Mouse (Mus musculus): ENCODE results near the gene Mrln. TPM values are rescaled to one million over a fixed set of nuclear protein-coding genes. Genes with fewer than 3 reads are reported as not detected.

Gene Mrln
- 0.94 TPM in 1 of 2 replicates, not detected in the other for polyA plus RNA-seq (2014; fragmentation: Nextera tagmentation; extraction: Ambion mirVana)

- no peaks in the 10 kb centered on the region for H3K27me3 ChIP-seq (ENCODE audit: control insufficient read depth, insufficient read depth, low read length)
- no peaks in the 10 kb centered on the region for H3K4me1 ChIP-seq (replicated peaks; ENCODE audit: control insufficient read depth, insufficient read depth, low read length)
- no peak for DNase-seq (ENCODE audit: low spot score)
- no peaks in the 10 kb centered on the region for H3K9me3 ChIP-seq (ENCODE audit: control insufficient read depth, low read length)
- H3K27ac ChIP-seq (ENCODE audit: low read depth, low read length), result no peak within 1 kb of the TSS
- no peak within 1 kb of the TSS for H3K4me2 ChIP-seq (ENCODE audit: low read depth, low read length, severe bottlenecking)
- H3K4me3 ChIP-seq (ENCODE audit: low read depth, low read length), result no peak within 1 kb of the TSS
- no peak within 1 kb of the TSS for H3K9ac ChIP-seq (ENCODE audit: low read length)
- no peaks in the 10 kb centered on the region for H3K36me3 ChIP-seq (ENCODE audit: control insufficient read depth, insufficient read depth, low read length)
- 73% methylated on average over 17 of the region's 17 CpGs for WGBS
- no peak for ATAC-seq (replicated peaks; ENCODE audit: low FRiP score)
These were observed at the start of gene Mrln for GRCm38 (mm10) chr10:70204505-70205399. TSS of gene Mrln (plus strand) at chr10:70204664.

- H3K27ac ChIP-seq (ENCODE audit: low read depth, low read length), result no peak overlapping the region
- DNase-seq (ENCODE audit: low spot score), result no peak
- H3K36me3 ChIP-seq (ENCODE audit: control insufficient read depth, insufficient read depth, low read length), result peaks cover 9% of the 10 kb centered on the region
- no peak for ATAC-seq (replicated peaks; ENCODE audit: low FRiP score)
- no peaks in the 10 kb centered on the region for H3K9me3 ChIP-seq (ENCODE audit: control insufficient read depth, low read length)
- 59% methylated on average over 3 of the region's 3 CpGs for WGBS
- no peaks in the 10 kb centered on the region for H3K4me1 ChIP-seq (replicated peaks; ENCODE audit: control insufficient read depth, insufficient read depth, low read length)
- H3K27me3 ChIP-seq (ENCODE audit: control insufficient read depth, insufficient read depth, low read length), result no peaks in the 10 kb centered on the region
- no peak overlapping the region for H3K4me2 ChIP-seq (ENCODE audit: low read depth, low read length, severe bottlenecking)
- H3K4me3 ChIP-seq (ENCODE audit: low read depth, low read length), result no peak overlapping the region
- H3K9ac ChIP-seq (ENCODE audit: low read length), result no peak overlapping the region
These were observed 47.9 kb upstream of the Mrln start for GRCm38 (mm10) chr10:70156431-70157165.

GRCm38 (mm10) chr10:70159651-70160320, 44.7 kb upstream of the Mrln start:
- H3K9me3 ChIP-seq (ENCODE audit: control insufficient read depth, low read length), result no peaks in the 10 kb centered on the region
- ATAC-seq (replicated peaks; ENCODE audit: low FRiP score) (no peak), DNase-seq (ENCODE audit: low spot score) (no peak)
- H3K27me3 ChIP-seq (ENCODE audit: control insufficient read depth, insufficient read depth, low read length), result no peaks in the 10 kb centered on the region
- no peak overlapping the region for H3K9ac ChIP-seq (ENCODE audit: low read length)
- no peak overlapping the region for H3K4me3 ChIP-seq (ENCODE audit: low read depth, low read length)
- no peak overlapping the region for H3K4me2 ChIP-seq (ENCODE audit: low read depth, low read length, severe bottlenecking)
- no peaks in the 10 kb centered on the region for H3K4me1 ChIP-seq (replicated peaks; ENCODE audit: control insufficient read depth, insufficient read depth, low read length)
- peaks cover 9% of the 10 kb centered on the region for H3K36me3 ChIP-seq (ENCODE audit: control insufficient read depth, insufficient read depth, low read length)
- H3K27ac ChIP-seq (ENCODE audit: low read depth, low read length), result no peak overlapping the region
- WGBS, result 82% methylated on average over 12 of the region's 12 CpGs

- no peak overlapping the region for H3K27ac ChIP-seq (ENCODE audit: low read depth, low read length)
- H3K9me3 ChIP-seq (ENCODE audit: control insufficient read depth, low read length), result no peaks in the 10 kb centered on the region
- ATAC-seq (replicated peaks; ENCODE audit: low FRiP score) (no peak), DNase-seq (ENCODE audit: low spot score) (no peak)
- WGBS, result 96% methylated on average over 12 of the region's 12 CpGs
- H3K4me3 ChIP-seq (ENCODE audit: low read depth, low read length), result no peak overlapping the region
- H3K4me1 ChIP-seq (replicated peaks; ENCODE audit: control insufficient read depth, insufficient read depth, low read length), result no peaks in the 10 kb centered on the region
- no peak overlapping the region for H3K9ac ChIP-seq (ENCODE audit: low read length)
- no peaks in the 10 kb centered on the region for H3K27me3 ChIP-seq (ENCODE audit: control insufficient read depth, insufficient read depth, low read length)
- H3K36me3 ChIP-seq (ENCODE audit: control insufficient read depth, insufficient read depth, low read length), result peaks cover 9% of the 10 kb centered on the region; the same call in 1 of the 2 replicates
- H3K4me2 ChIP-seq (ENCODE audit: low read depth, low read length, severe bottlenecking), result no peak overlapping the region
These were observed 43.7 kb upstream of the Mrln start for GRCm38 (mm10) chr10:70160811-70161210.

- H3K4me2 ChIP-seq (ENCODE audit: low read depth, low read length, severe bottlenecking), result no peak overlapping the region
- no peak overlapping the region for H3K9ac ChIP-seq (ENCODE audit: low read length)
- H3K27me3 ChIP-seq (ENCODE audit: control insufficient read depth, insufficient read depth, low read length), result no peaks in the 10 kb centered on the region
- no peak overlapping the region for H3K27ac ChIP-seq (ENCODE audit: low read depth, low read length)
- DNase-seq (ENCODE audit: low spot score) (no peak), ATAC-seq (replicated peaks; ENCODE audit: low FRiP score) (no peak)
- no peaks in the 10 kb centered on the region for H3K9me3 ChIP-seq (ENCODE audit: control insufficient read depth, low read length)
- H3K4me3 ChIP-seq (ENCODE audit: low read depth, low read length), result no peak overlapping the region
- no peaks in the 10 kb centered on the region for H3K4me1 ChIP-seq (replicated peaks; ENCODE audit: control insufficient read depth, insufficient read depth, low read length)
- peaks cover 6% of the 10 kb centered on the region; the same call in 1 of the 2 replicates for H3K36me3 ChIP-seq (ENCODE audit: control insufficient read depth, insufficient read depth, low read length)
- 94% methylated on average over 14 of the region's 14 CpGs for WGBS
These were observed 43.0 kb upstream of the Mrln start for GRCm38 (mm10) chr10:70161504-70161903.

GRCm38 (mm10) chr10:70163681-70164080, 40.8 kb upstream of the Mrln start:
- Histone ChIP-seq H3K27ac (ENCODE audit: low read depth, low read length) (no peak overlapping the region), H3K27me3 (ENCODE audit: control insufficient read depth, insufficient read depth, low read length) (no peaks in the 10 kb centered on the region), H3K4me3 (ENCODE audit: low read depth, low read length) (no peak overlapping the region), H3K9ac (ENCODE audit: low read length) (no peak overlapping the region), H3K4me1 (replicated peaks; ENCODE audit: control insufficient read depth, insufficient read depth, low read length) (no peaks in the 10 kb centered on the region), H3K4me2 (ENCODE audit: low read depth, low read length, severe bottlenecking) (no peak overlapping the region), H3K9me3 (ENCODE audit: control insufficient read depth, low read length) (no peaks in the 10 kb centered on the region), H3K36me3 (ENCODE audit: control insufficient read depth, insufficient read depth, low read length) (no peaks in the 10 kb centered on the region)
- ATAC-seq (replicated peaks; ENCODE audit: low FRiP score) (no peak), DNase-seq (ENCODE audit: low spot score) (no peak)
- 65% methylated on average over 5 of the region's 5 CpGs for WGBS

GRCm38 (mm10) chr10:70165877-70166276, 38.6 kb upstream of the Mrln start:
- DNase-seq (ENCODE audit: low spot score) (no peak), ATAC-seq (replicated peaks; ENCODE audit: low FRiP score) (no peak)
- 83% methylated on average over 6 of the region's 6 CpGs for WGBS
- H3K27me3 ChIP-seq (ENCODE audit: control insufficient read depth, insufficient read depth, low read length), result no peaks in the 10 kb centered on the region
- H3K9me3 ChIP-seq (ENCODE audit: control insufficient read depth, low read length), result no peaks in the 10 kb centered on the region
- no peaks in the 10 kb centered on the region for H3K36me3 ChIP-seq (ENCODE audit: control insufficient read depth, insufficient read depth, low read length)
- no peak overlapping the region for H3K9ac ChIP-seq (ENCODE audit: low read length)
- no peak overlapping the region for H3K27ac ChIP-seq (ENCODE audit: low read depth, low read length)
- H3K4me1 ChIP-seq (replicated peaks; ENCODE audit: control insufficient read depth, insufficient read depth, low read length), result no peaks in the 10 kb centered on the region
- no peak overlapping the region for H3K4me2 ChIP-seq (ENCODE audit: low read depth, low read length, severe bottlenecking)
- H3K4me3 ChIP-seq (ENCODE audit: low read depth, low read length), result no peak overlapping the region

GRCm38 (mm10) chr10:70166427-70166826, 38.0 kb upstream of the Mrln start:
- no peaks in the 10 kb centered on the region for H3K27me3 ChIP-seq (ENCODE audit: control insufficient read depth, insufficient read depth, low read length)
- no peak for ATAC-seq (replicated peaks; ENCODE audit: low FRiP score)
- H3K4me3 ChIP-seq (ENCODE audit: low read depth, low read length), result no peak overlapping the region
- H3K27ac ChIP-seq (ENCODE audit: low read depth, low read length), result no peak overlapping the region
- H3K9ac ChIP-seq (ENCODE audit: low read length), result no peak overlapping the region
- H3K9me3 ChIP-seq (ENCODE audit: control insufficient read depth, low read length), result no peaks in the 10 kb centered on the region
- no peak overlapping the region for H3K4me2 ChIP-seq (ENCODE audit: low read depth, low read length, severe bottlenecking)
- WGBS, result 95% methylated on average over 5 of the region's 5 CpGs
- no peak for DNase-seq (ENCODE audit: low spot score)
- no peaks in the 10 kb centered on the region for H3K36me3 ChIP-seq (ENCODE audit: control insufficient read depth, insufficient read depth, low read length)
- H3K4me1 ChIP-seq (replicated peaks; ENCODE audit: control insufficient read depth, insufficient read depth, low read length), result no peaks in the 10 kb centered on the region
